16 mouse cellular contexts compared by ENCODE assay signal in genomic region chr8:122728630-122729029, GRCm38 (mm10).
"Had no signal": no experiment of that assay in that cellular context is flagged by ENCODE, and none has a peak within 500 bp of the region (broad histone marks: within the 10 kb centered on the region; RNA-seq: fewer than 3 reads in every experiment).

No protein-coding gene starts in this region.

- H3K36me3 ChIP-seq: kidney, embryonic 15.5 days; liver, embryonic 13.5 days had no signal

- H3K4me1 ChIP-seq: liver, embryonic 13.5 days had no signal

- DNase-seq: kidney, adult 11 months; kidney, adult 8-10 months; kidney, postnatal 10 days; kidney, postnatal 36 days; layer of hippocampus, postnatal 36 days; liver, embryonic 13.5 days; lung, embryonic 14.5 days; midbrain, embryonic 14.5 days; retina, postnatal 1 day; right cerebral cortex, postnatal 25 days; thymus, adult 18-20 months had no signal

- H3K9me3 ChIP-seq: kidney, embryonic 15.5 days; liver, embryonic 13.5 days had no signal

- H3K9ac ChIP-seq: kidney, embryonic 15.5 days; liver, embryonic 13.5 days; lung, embryonic 14.5 days had no signal

- H3K4me3 ChIP-seq: kidney, embryonic 15.5 days; left cerebral cortex, adult 2 months; liver, embryonic 13.5 days; myocyte had no signal

- H3K27ac ChIP-seq: kidney, embryonic 15.5 days; left cerebral cortex, adult 2 months; liver, embryonic 13.5 days; macrophage had no signal

- ATAC-seq: lung, postnatal 0 days had no signal

- H3K4me2 ChIP-seq: kidney, embryonic 15.5 days; liver, embryonic 13.5 days; lung, embryonic 14.5 days had no signal
